Mouse (Mus musculus) cerebellum, adult 9-10 months (tissue): ENCODE results near the gene Tnfsf10.

Experiments used
- DNase-seq: peaks from one replicate; pipeline ENCODE4 v3.0.0; 2022

The Tnfsf10 gene

GRCm38 (mm10) chr3:27371725-27372650 lies 55.2 kb downstream of the Tnfsf10 start:
- no peak for DNase-seq

- no peak for DNase-seq
Measured at GRCm38 (mm10) chr3:27374396-27374795, 57.6 kb downstream of the Tnfsf10 start.

- DNase-seq: no peak
Measured at GRCm38 (mm10) chr3:27377935-27378334, 61.1 kb downstream of the Tnfsf10 start.

GRCm38 (mm10) chr3:27384836-27385235 lies 68.0 kb downstream of the Tnfsf10 start:
- DNase-seq: no peak

GRCm38 (mm10) chr3:27389923-27390322 lies 73.1 kb downstream of the Tnfsf10 start:
- no peak for DNase-seq
